Mouse (Mus musculus) cerebellum, adult 2 months (tissue): ENCODE data around the gene Lbp.

Source experiments
- CTCF ChIP-seq: fragments of 200-500 bp; IDR thresholded peaks from 2 replicates; pipeline ENCODE4 v1.5.1; 2011; ENCODE audit warnings: low read depth, mild to moderate bottlenecking, control low read depth, low read length, moderate library complexity, borderline replicate concordance; ENCODE audit not compliant: insufficient read depth
- POLR2A ChIP-seq: fragments of 200-500 bp; IDR thresholded peaks from 2 replicates; pipeline ENCODE4 v1.6.1; 2011; ENCODE audit warnings: low read length, control low read depth, borderline replicate concordance; ENCODE audit not compliant: insufficient read depth

DNA sequence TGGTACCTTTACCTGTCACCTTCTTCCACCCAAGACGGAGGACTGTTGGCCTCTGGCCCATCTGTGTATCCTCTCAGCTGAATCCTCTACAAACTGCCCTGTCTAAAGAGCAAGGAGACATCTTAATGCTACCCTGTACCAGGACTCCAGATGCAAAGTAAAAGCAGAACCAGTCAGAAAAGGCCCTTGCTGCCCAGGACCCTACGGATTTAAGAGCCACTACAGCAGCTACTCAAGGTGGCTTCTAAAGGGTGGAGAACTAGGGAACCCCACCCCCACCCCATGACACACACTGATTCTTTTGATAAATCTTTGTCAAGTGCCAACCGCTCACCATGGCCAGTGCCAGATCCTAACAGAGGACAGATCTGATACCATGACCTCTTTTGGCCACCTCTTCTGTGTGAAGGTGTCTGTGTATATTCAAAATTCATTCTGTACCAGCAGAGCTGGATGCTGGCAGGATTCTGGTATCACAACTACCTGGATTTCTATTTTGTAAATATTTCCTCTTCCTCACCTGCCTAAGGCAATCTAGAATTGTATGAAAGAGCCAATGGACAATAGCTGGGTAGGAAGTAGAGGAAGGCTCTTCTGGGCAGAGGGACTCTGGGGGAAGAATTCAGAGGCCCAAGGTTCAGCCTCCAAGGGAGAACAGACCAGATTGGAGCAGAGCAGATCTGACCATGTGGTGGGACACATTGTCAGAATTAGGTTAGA is 46.7 kb downstream of the Lbp start:
- TF ChIP-seq CTCF (no peak), POLR2A (no peak)
